ENCODE assay signal across 26 mouse cellular contexts in the genomic region with DNA sequence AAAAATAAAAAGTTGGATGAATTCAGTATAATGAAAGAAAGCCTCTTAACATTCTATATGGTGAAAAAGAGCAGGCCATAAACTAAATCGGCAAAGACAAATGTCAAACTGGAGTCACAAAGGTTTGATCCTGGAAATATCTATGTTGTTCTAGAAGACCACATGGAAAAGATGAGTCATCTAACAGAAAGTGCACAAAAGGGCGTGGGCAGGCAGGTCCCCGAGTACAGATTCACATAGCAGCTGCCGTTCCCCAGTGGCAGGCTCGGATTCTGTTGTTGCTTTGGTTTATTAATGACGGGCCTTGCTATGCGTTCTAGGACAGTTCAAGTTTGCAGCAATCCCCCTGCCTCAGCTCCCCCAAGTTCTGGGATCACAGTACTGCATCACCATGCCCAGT. TPM values are rescaled to one million over a fixed set of nuclear protein-coding genes. Genes with fewer than 3 reads are reported as not detected.
DNase-seq lines count a peak whose midpoint lies in the region; ATAC-seq and TF ChIP-seq lines count a peak whose summit lies in the region.
"Had no signal": no experiment of that assay in that cellular context is flagged by ENCODE, and none has a peak within 500 bp of the region (broad histone marks: within the 10 kb centered on the region; RNA-seq: fewer than 3 reads in every experiment).

No protein-coding gene starts in this region.

- H3K4me1 ChIP-seq in liver, postnatal 0 days (ENCODE audit: insufficient read depth): no peaks in the 10 kb centered on the region
- H3K4me1 ChIP-seq: embryonic facial prominence, embryonic 12.5 days; embryonic facial prominence, embryonic 15.5 days; hindbrain, embryonic 12.5 days had no signal

- TF ChIP-seq EP300 in liver, postnatal 0 days (IDR thresholded peaks at IDR 0.05; ENCODE audit: low read depth): no peak

- H3K9ac ChIP-seq in liver, postnatal 0 days (replicated peaks): no peak overlapping the region
- H3K9ac ChIP-seq: embryonic facial prominence, embryonic 12.5 days; embryonic facial prominence, embryonic 15.5 days; forebrain, postnatal 0 days; hindbrain, embryonic 12.5 days; hindbrain, embryonic 15.5 days had no signal

- H3K27me3 ChIP-seq in liver, postnatal 0 days (ENCODE audit: insufficient read depth, low read length): no peaks in the 10 kb centered on the region
- H3K27me3 ChIP-seq: embryonic facial prominence, embryonic 12.5 days; embryonic facial prominence, embryonic 15.5 days; hindbrain, embryonic 12.5 days; hindbrain, embryonic 15.5 days had no signal

- H3K36me3 ChIP-seq in liver, postnatal 0 days (replicated peaks; ENCODE audit: insufficient read depth, low read length): no peaks in the 10 kb centered on the region
- H3K36me3 ChIP-seq: embryonic facial prominence, embryonic 12.5 days; embryonic facial prominence, embryonic 15.5 days; hindbrain, embryonic 12.5 days; hindbrain, embryonic 15.5 days had no signal

- no peaks in the 10 kb centered on the region for H3K9me3 ChIP-seq in liver, postnatal 0 days (ENCODE audit: low read length)
- H3K9me3 ChIP-seq: embryonic facial prominence, embryonic 12.5 days; embryonic facial prominence, embryonic 15.5 days; hindbrain, embryonic 12.5 days; hindbrain, embryonic 15.5 days had no signal

- H3K27ac ChIP-seq in layer of hippocampus, adult 2 months: peak overlapping the region; percentile 84
- no peak overlapping the region for H3K27ac ChIP-seq in liver, postnatal 0 days (ENCODE audit: low read depth)
- H3K27ac ChIP-seq: embryonic facial prominence, embryonic 12.5 days; embryonic facial prominence, embryonic 15.5 days; gastrocnemius, adult 2 months; hindbrain, embryonic 12.5 days; hindbrain, embryonic 15.5 days had no signal

- no peak for TF ChIP-seq CTCF in layer of hippocampus, adult 2 months (conservative IDR thresholded peaks at IDR 0.05)
- TF ChIP-seq CTCF in liver, postnatal 0 days (IDR thresholded peaks at IDR 0.05; ENCODE audit: low read depth): no peak

- no peak overlapping the region for H3K4me2 ChIP-seq in liver, postnatal 0 days (ENCODE audit: low read depth, low read length)
- H3K4me2 ChIP-seq: embryonic facial prominence, embryonic 12.5 days; embryonic facial prominence, embryonic 15.5 days; heart, embryonic 11.5 days; hindbrain, embryonic 12.5 days; hindbrain, embryonic 15.5 days had no signal

- ATAC-seq in liver, postnatal 0 days: no peak
- ATAC-seq: activated CD4-positive, CD25-positive, alpha-beta regulatory T cell, adult 4 months; CD4-positive, CD25-positive, alpha-beta regulatory T cell, adult 4 months; forebrain, embryonic 14.5 days; forebrain, postnatal 0 days had no signal

- no peak overlapping the region for H3K4me3 ChIP-seq in layer of hippocampus, adult 2 months
- H3K4me3 ChIP-seq in liver, postnatal 0 days (ENCODE audit: low read depth, low read length): no peak overlapping the region
- H3K4me3 ChIP-seq: embryonic facial prominence, embryonic 12.5 days; embryonic facial prominence, embryonic 15.5 days; gastrocnemius, adult 2 months; hindbrain, embryonic 12.5 days; hindbrain, embryonic 15.5 days had no signal

- WGBS in liver, postnatal 0 days (ENCODE audit: insufficient replicate concordance): 83% methylated on average over 7 of the region's 7 CpGs

- peak; percentile 56 to 88 for DNase-seq in layer of hippocampus, adult 18-20 months (ENCODE audit: low spot score in 2 of 2)
- no peak for DNase-seq in layer of hippocampus, postnatal 25 days (ENCODE audit: extremely low spot score in 1 of 2, low spot score in 1 of 2)
- peak; percentile 50 to 68 for DNase-seq in layer of hippocampus, adult 2 months (ENCODE audit: low spot score in 2 of 2)
- peak; percentile 78 for DNase-seq in layer of hippocampus, adult 9-11 months
- no peak for DNase-seq in lung, postnatal 36 days
- DNase-seq in ovary, postnatal 36 days (ENCODE audit: low spot score): no peak
- DNase-seq in liver, postnatal 0 days: no peak
- DNase-seq: adrenal gland, postnatal 25 days; cerebellum, adult 18-20 months; cerebellum, adult 9-10 months; cerebellum, postnatal 14 days; forebrain, postnatal 0 days; gastrocnemius, adult 2 months; gastrocnemius, postnatal 14 days; heart, adult 11 months had no signal

RNA-seq across cellular contexts. Expression of gene Atp2b2, which starts 12.9 kb away (rescaled TPM):
- total RNA-seq in layer of hippocampus, adult 18-20 months (2021): 100 to 1,000 TPM; 313 to 326 TPM
- total RNA-seq in layer of hippocampus, postnatal 25 days (2021): 100 to 1,000 TPM; 313 to 346 TPM
- total RNA-seq in layer of hippocampus, adult 2 months (2021): 100 to 1,000 TPM; 330 to 337 TPM
- polyA plus RNA-seq in liver, postnatal 0 days (2015; fragmentation: Nextera tagmentation; extraction: Ambion mirVana): 0.20 and 0.41 TPM in 2 replicates
- total RNA-seq: common myeloid progenitor, adult 5-6 weeks; hematopoietic stem cell, adult 5-6 weeks had no signal
- polyA plus RNA-seq: C2C12 had no signal

Comparison
In these comparisons a context has a peak if more than half of its experiments do, and no peak if none do; other contexts are left out.
1. DNase-seq: peak in layer of hippocampus, adult 18-20 months (2 of 2), layer of hippocampus, adult 2 months (2 of 2) and layer of hippocampus, adult 9-11 months (single experiment); none in layer of hippocampus, postnatal 25 days (0 of 2), lung, postnatal 36 days (single experiment), ovary, postnatal 36 days (single experiment) and liver, postnatal 0 days (single experiment).